In the genomic region with DNA sequence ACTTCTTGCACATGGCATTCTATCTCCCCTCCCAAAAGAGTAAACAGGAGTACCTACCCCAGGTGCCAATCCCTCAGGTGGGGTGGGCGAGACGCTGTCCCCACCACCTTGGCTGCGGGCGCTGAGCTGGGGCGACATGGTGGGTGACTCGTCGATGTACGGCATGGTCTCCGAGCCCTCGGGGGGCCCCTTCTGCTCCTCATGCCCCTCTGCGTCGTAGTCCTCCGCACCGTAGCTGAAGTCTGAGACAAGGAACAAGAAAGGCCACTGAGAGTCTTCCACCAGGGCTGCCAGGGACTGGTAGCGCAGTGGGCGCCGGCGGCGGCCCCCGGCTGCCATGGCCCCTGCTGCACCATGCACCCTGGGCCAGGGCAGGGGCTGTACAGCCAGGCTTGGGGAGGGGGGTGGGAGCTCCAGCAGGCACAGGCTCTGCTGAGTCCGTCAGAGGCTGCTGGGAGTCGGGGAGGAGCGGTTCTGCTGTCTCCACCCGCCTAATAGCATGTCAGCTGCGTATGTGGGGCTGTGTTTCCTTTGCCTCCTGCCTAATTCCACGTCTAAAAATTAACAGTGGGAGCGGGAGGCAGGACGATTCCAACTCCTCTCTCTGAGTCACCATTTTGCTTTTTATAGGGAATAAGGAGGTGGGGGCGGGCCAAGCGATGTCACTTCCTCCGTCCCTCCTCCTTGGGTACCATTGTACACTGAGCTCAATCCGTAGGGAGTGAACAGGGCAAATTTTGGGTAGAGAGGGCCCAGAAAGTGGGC, we compare ENCODE assay signal across 10 mouse cellular contexts.
A peak's percentile ranks its signal among the peaks of the same experiment; 100 is the strongest.
DNase-seq lines count a peak whose midpoint lies in the region; ATAC-seq lines count a peak whose summit lies in the region.
"Had no signal": no experiment of that assay in that cellular context is flagged by ENCODE, and none has a peak within 500 bp of the region (broad histone marks: within the 10 kb centered on the region; RNA-seq: fewer than 3 reads in every experiment).

No protein-coding gene starts in this region.

- H3K27me3 ChIP-seq in midbrain, embryonic 10.5 days (ENCODE audit: low read depth, poor library complexity, severe bottlenecking) = no peaks in the 10 kb centered on the region
- no peaks in the 10 kb centered on the region for H3K27me3 ChIP-seq in midbrain, embryonic 11.5 days (ENCODE audit: control insufficient read depth, insufficient read depth, low read length)
- no peaks in the 10 kb centered on the region for H3K27me3 ChIP-seq in limb, embryonic 10.5 days (ENCODE audit: low read depth, poor library complexity, severe bottlenecking)
- no peaks in the 10 kb centered on the region for H3K27me3 ChIP-seq in kidney, embryonic 15.5 days

- no peak for DNase-seq in midbrain, embryonic 10.5 days (ENCODE audit: low spot score)
- DNase-seq in midbrain, embryonic 11.5 days (ENCODE audit: low spot score, missing footprints) = no peak
- DNase-seq in frontal cortex, adult 2 months (ENCODE audit: extremely low spot score in 1 of 2, low spot score in 1 of 2) = peak; percentile 73 to 89
- no peak for DNase-seq in limb, embryonic 10.5 days (ENCODE audit: low spot score)
- peak; percentile 83 for DNase-seq in right cerebral cortex, postnatal 25 days
- DNase-seq in adrenal gland, postnatal 14 days = no peak
- DNase-seq in kidney, postnatal 10 days = no peak
- DNase-seq: cerebellum, postnatal 36 days; heart, postnatal 4 days had no signal

- no peak overlapping the region for H3K4me3 ChIP-seq in midbrain, embryonic 10.5 days
- no peak overlapping the region for H3K4me3 ChIP-seq in midbrain, embryonic 11.5 days (ENCODE audit: low read depth, low read length)
- H3K4me3 ChIP-seq in limb, embryonic 10.5 days = no peak overlapping the region
- H3K4me3 ChIP-seq in kidney, embryonic 15.5 days (replicated peaks) = no peak overlapping the region

- WGBS in midbrain, embryonic 10.5 days = 91% methylated on average over 32 of the region's 32 CpGs
- 91% methylated on average over 32 of the region's 32 CpGs for WGBS in midbrain, embryonic 11.5 days
- WGBS in limb, embryonic 10.5 days = 91% methylated on average over 32 of the region's 32 CpGs
- WGBS in kidney, embryonic 15.5 days = 87% methylated on average over 32 of the region's 32 CpGs

- no peak overlapping the region for H3K4me2 ChIP-seq in midbrain, embryonic 11.5 days
- H3K4me2 ChIP-seq in kidney, embryonic 15.5 days = no peak overlapping the region

- ATAC-seq in midbrain, embryonic 11.5 days (ENCODE audit: low FRiP score) = no peak
- ATAC-seq in kidney, embryonic 15.5 days (replicated peaks; ENCODE audit: low FRiP score) = no peak

- H3K36me3 ChIP-seq in midbrain, embryonic 10.5 days = peaks cover 24% of the 10 kb centered on the region; the same call in 1 of the 2 replicates
- H3K36me3 ChIP-seq in midbrain, embryonic 11.5 days (ENCODE audit: control insufficient read depth, insufficient read depth, low read length) = no peaks in the 10 kb centered on the region
- H3K36me3 ChIP-seq in limb, embryonic 10.5 days = peaks cover 29% of the 10 kb centered on the region
- H3K36me3 ChIP-seq in kidney, embryonic 15.5 days = 0 out of 2 replicates have a peak, but pooled peaks cover 15% of the 10 kb centered on the region

- H3K9me3 ChIP-seq in midbrain, embryonic 10.5 days (replicated peaks) = no peaks in the 10 kb centered on the region
- H3K9me3 ChIP-seq in midbrain, embryonic 11.5 days (ENCODE audit: control insufficient read depth, low read length) = no peaks in the 10 kb centered on the region
- no peaks in the 10 kb centered on the region for H3K9me3 ChIP-seq in limb, embryonic 10.5 days (replicated peaks)
- H3K9me3 ChIP-seq in kidney, embryonic 15.5 days (replicated peaks) = no peaks in the 10 kb centered on the region

- H3K27ac ChIP-seq in midbrain, embryonic 10.5 days (replicated peaks) = 0 out of 2 replicates have a peak overlapping the region, but pooled peaks have one; percentile 33
- H3K27ac ChIP-seq in midbrain, embryonic 11.5 days (ENCODE audit: low read depth, low read length) = no peak overlapping the region
- peak overlapping the region; percentile 50 for H3K27ac ChIP-seq in limb, embryonic 10.5 days
- H3K27ac ChIP-seq in kidney, embryonic 15.5 days = no peak overlapping the region

- H3K9ac ChIP-seq in midbrain, embryonic 11.5 days (ENCODE audit: low read length) = no peak overlapping the region
- no peak overlapping the region for H3K9ac ChIP-seq in kidney, embryonic 15.5 days

- peaks cover 27% of the 10 kb centered on the region for H3K4me1 ChIP-seq in midbrain, embryonic 10.5 days
- H3K4me1 ChIP-seq in midbrain, embryonic 11.5 days (ENCODE audit: control insufficient read depth, insufficient read depth, low read length) = peaks cover 14% of the 10 kb centered on the region; the same call in 1 of the 2 replicates
- peaks cover 57% of the 10 kb centered on the region for H3K4me1 ChIP-seq in limb, embryonic 10.5 days
- H3K4me1 ChIP-seq in kidney, embryonic 15.5 days = peaks cover 26% of the 10 kb centered on the region

Comparison
In these comparisons a context has a peak if more than half of its experiments do, and no peak if none do; other contexts are left out.
1. H3K27ac ChIP-seq: peak in midbrain, embryonic 10.5 days (single experiment) and limb, embryonic 10.5 days (single experiment); none in midbrain, embryonic 11.5 days (single experiment) and kidney, embryonic 15.5 days (single experiment).
2. DNase-seq: peak in frontal cortex, adult 2 months (2 of 2) and right cerebral cortex, postnatal 25 days (single experiment); none in midbrain, embryonic 10.5 days (single experiment), midbrain, embryonic 11.5 days (single experiment), limb, embryonic 10.5 days (single experiment), adrenal gland, postnatal 14 days (single experiment) and kidney, postnatal 10 days (single experiment).